Mouse (Mus musculus) CH12.LX (cell line): ENCODE measurements around the gene C1qtnf1. TPM values are rescaled to one million over a fixed set of nuclear protein-coding genes. Genes with fewer than 3 reads are reported as not detected.

Experiments used
- DNase-seq: peaks from one replicate; pipeline ENCODE4 v3.0.0-alpha.2; 2013; ENCODE audit errors: extremely low read depth
- H3K27ac ChIP-seq: 2 replicates; pipeline ENCODE4 v1.5.1; 2012; ENCODE audit warnings: low read depth, mild to moderate bottlenecking, control low read depth, moderate library complexity; ENCODE audit not compliant: insufficient read depth
- H3K27me3 ChIP-seq: replicated peaks from 2 replicates; pipeline ENCODE3; 2012; ENCODE audit warnings: inconsistent platforms
- H3K36me3 ChIP-seq, 2 experiments: replicated peaks in 1 of 2; 2 replicates each; pipeline versions ENCODE3 to v1.6.1; 2012; ENCODE audit warnings: inconsistent platforms in 1 of 2, low read length in 1 of 2, mild to moderate bottlenecking in 1 of 2, mixed read lengths in 1 of 2, moderate library complexity in 1 of 2; ENCODE audit not compliant: control insufficient read depth in 1 of 2, insufficient read depth in 1 of 2
- H3K4me1 ChIP-seq, 2 experiments: 2 replicates each; pipeline ENCODE4 v1.6.1; 2012; ENCODE audit warnings: inconsistent platforms in 1 of 2, moderate library complexity in 1 of 2; ENCODE audit not compliant: insufficient read depth in 2 of 2, control insufficient read depth in 1 of 2
- H3K4me2 ChIP-seq: 2 replicates; pipeline ENCODE4 v1.6.1; 2012; ENCODE audit warnings: low read depth, mild to moderate bottlenecking, control low read depth; ENCODE audit not compliant: poor library complexity, insufficient read depth, severe bottlenecking
- H3K4me3 ChIP-seq, 3 experiments: fragments of 150-350 bp in 1 of 3; sonication (generic) in 1 of 3; replicated peaks in 1 of 3; 2 replicates each; pipeline versions ENCODE3 to v1.5.1; 2011 to 2012; ENCODE audit warnings: low read depth in 2 of 3, low read length in 2 of 3, mild to moderate bottlenecking in 2 of 3, moderate library complexity in 2 of 3, control low read depth in 1 of 3, improper control_type of control experiment in 1 of 3, inconsistent platforms in 1 of 3, mixed read lengths in 1 of 3; ENCODE audit not compliant: poor library complexity in 1 of 3
- H3K79me2 ChIP-seq: replicated peaks from 2 replicates; pipeline ENCODE4 v1.6.1; 2012; ENCODE audit warnings: mild to moderate bottlenecking, moderate library complexity; ENCODE audit not compliant: control insufficient read depth, poor library complexity, insufficient read depth, severe bottlenecking; ENCODE audit errors: extremely low read depth
- H3K9ac ChIP-seq: 2 replicates; pipeline ENCODE4 v1.6.1; 2012; ENCODE audit warnings: low read depth, mild to moderate bottlenecking, control low read depth, moderate library complexity; ENCODE audit not compliant: insufficient read depth
- H3K9me3 ChIP-seq: replicated peaks from 2 replicates; pipeline ENCODE3; 2012; ENCODE audit warnings: low read length, inconsistent platforms, mixed read lengths
- CHD1 ChIP-seq: IDR thresholded peaks from 2 replicates; pipeline ENCODE4 v1.6.1; 2012; ENCODE audit warnings: low read depth, low read length, improper control_type of control experiment, inconsistent platforms
- CHD2 ChIP-seq: IDR thresholded peaks from 2 replicates; pipeline ENCODE4 v1.6.1; 2011; ENCODE audit warnings: low read length, improper control_type of control experiment
- CTCF ChIP-seq, 2 experiments: IDR thresholded peaks in 1 of 2; conservative IDR thresholded peaks in 1 of 2; 2 replicates each; pipeline ENCODE4 v1.5.1; 2011 to 2012; ENCODE audit warnings: low read depth in 2 of 2, low read length in 2 of 2, improper control_type of control experiment in 1 of 2, inconsistent platforms in 1 of 2, mild to moderate bottlenecking in 1 of 2, moderate library complexity in 1 of 2
- ELF1 ChIP-seq: IDR thresholded peaks from 2 replicates; pipeline ENCODE4 v1.6.1; 2014; ENCODE audit warnings: low read depth, mild to moderate bottlenecking, inconsistent platforms, low read length, improper control_type of control experiment
- ETS1 ChIP-seq: conservative IDR thresholded peaks from 2 replicates; pipeline ENCODE4 v1.6.1; 2012; ENCODE audit warnings: low read depth, mild to moderate bottlenecking, inconsistent platforms, low read length, improper control_type of control experiment, moderate library complexity
- IRF4 ChIP-seq: IDR thresholded peaks from 2 replicates; pipeline ENCODE4 v1.6.1; 2014; ENCODE audit warnings: low read depth, mild to moderate bottlenecking, inconsistent platforms, low read length, improper control_type of control experiment
- JUND ChIP-seq: conservative IDR thresholded peaks from 2 replicates; pipeline ENCODE4 v1.6.1; 2011; ENCODE audit warnings: low read depth, low read length, improper control_type of control experiment
- MAFK ChIP-seq: IDR thresholded peaks from 2 replicates; pipeline ENCODE4 v1.6.1; 2011; ENCODE audit warnings: low read length, improper control_type of control experiment; ENCODE audit not compliant: insufficient replicate concordance
- MAX ChIP-seq: IDR thresholded peaks from 2 replicates; pipeline ENCODE4 v1.6.1; 2011; ENCODE audit warnings: low read length, improper control_type of control experiment
- MAZ ChIP-seq: IDR thresholded peaks from 2 replicates; pipeline ENCODE4 v1.6.1; 2012; ENCODE audit warnings: low read depth, mild to moderate bottlenecking, inconsistent platforms, low read length, improper control_type of control experiment, moderate library complexity
- MEF2A ChIP-seq: IDR thresholded peaks from 2 replicates; pipeline ENCODE4 v1.6.1; 2014; ENCODE audit warnings: low read depth, mild to moderate bottlenecking, inconsistent platforms, low read length, improper control_type of control experiment, borderline replicate concordance
- MXI1 ChIP-seq: IDR thresholded peaks from 2 replicates; pipeline ENCODE4 v1.6.1; 2011; ENCODE audit warnings: mild to moderate bottlenecking, low read depth, low read length, improper control_type of control experiment
- MYC ChIP-seq: IDR thresholded peaks from 2 replicates; pipeline ENCODE4 v1.6.1; 2011; ENCODE audit warnings: low read depth, mild to moderate bottlenecking, improper control_type of control experiment, low read length
- NELFE ChIP-seq: IDR thresholded peaks from 2 replicates; pipeline ENCODE4 v1.6.1; 2011; ENCODE audit warnings: low read depth, low read length, improper control_type of control experiment
- POLR2A ChIP-seq: IDR thresholded peaks from 2 replicates; pipeline ENCODE4 v1.6.1; 2011; ENCODE audit warnings: low read depth, mild to moderate bottlenecking, improper control_type of control experiment, low read length
- POLR2AphosphoS2 ChIP-seq: IDR thresholded peaks from 2 replicates; pipeline ENCODE4 v1.6.1; 2011; ENCODE audit warnings: low read depth, low read length, improper control_type of control experiment
- RAD21 ChIP-seq: IDR thresholded peaks from 2 replicates; pipeline ENCODE4 v1.6.1; 2011; ENCODE audit warnings: low read depth, mild to moderate bottlenecking, low read length, improper control_type of control experiment, moderate library complexity
- RCOR1 ChIP-seq: conservative IDR thresholded peaks from 2 replicates; pipeline ENCODE4 v1.6.1; 2012; ENCODE audit warnings: low read depth, mild to moderate bottlenecking, inconsistent platforms, low read length, improper control_type of control experiment
- SIN3A ChIP-seq: IDR thresholded peaks from 2 replicates; pipeline ENCODE4 v1.6.1; 2012; ENCODE audit warnings: low read length, improper control_type of control experiment, inconsistent platforms
- SMC3 ChIP-seq: IDR thresholded peaks from 2 replicates; pipeline ENCODE4 v1.6.1; 2011; ENCODE audit warnings: low read depth, low read length, improper control_type of control experiment
- TCF12 ChIP-seq: IDR thresholded peaks from 2 replicates; pipeline ENCODE4 v1.6.1; 2014; ENCODE audit warnings: low read depth, mild to moderate bottlenecking, inconsistent platforms, low read length, improper control_type of control experiment
- UBTF ChIP-seq: IDR thresholded peaks from 2 replicates; pipeline ENCODE4 v1.6.1; 2012; ENCODE audit warnings: low read depth, mild to moderate bottlenecking, inconsistent platforms, low read length, improper control_type of control experiment, moderate library complexity
- USF2 ChIP-seq: conservative IDR thresholded peaks from 2 replicates; pipeline ENCODE4 v1.6.1; 2011; ENCODE audit warnings: low read depth, low read length, improper control_type of control experiment
- ZC3H11A ChIP-seq: IDR thresholded peaks from 2 replicates; pipeline ENCODE4 v1.6.1; 2012; ENCODE audit warnings: low read depth, mild to moderate bottlenecking, inconsistent platforms, low read length, improper control_type of control experiment
- ZKSCAN1 ChIP-seq: IDR thresholded peaks from 2 replicates; pipeline ENCODE4 v1.6.1; 2012; ENCODE audit warnings: low read depth, inconsistent platforms, low read length, improper control_type of control experiment, borderline replicate concordance
- ZMIZ1 ChIP-seq: IDR thresholded peaks from 2 replicates; pipeline ENCODE4 v1.6.1; 2012; ENCODE audit warnings: low read depth, mild to moderate bottlenecking, inconsistent platforms, low read length, improper control_type of control experiment
- ZNF384 ChIP-seq: IDR thresholded peaks from 2 replicates; pipeline ENCODE4 v1.6.1; 2012; ENCODE audit warnings: low read depth, low read length, improper control_type of control experiment, inconsistent platforms
- dilution Hi-C: fragments of 300-500 bp; cut with MboI; formaldehyde crosslinking; loops from 2 replicates; pipeline ENCODE4 v1.14.3; 2020; ENCODE audit warnings: low sequenced_read_pairs; ENCODE audit not compliant: extremely low pct_unique_long_range_greater_than_20kb, extremely low pct_ligation_motif_present
- in situ Hi-C: fragments of 300-500 bp; cut with MboI; formaldehyde crosslinking; loops from 3 replicates; pipeline ENCODE4 v1.14.3; 2019; ENCODE audit warnings: low sequenced_read_pairs, low pct_ligation_motif_present, low pct_unique_long_range_greater_than_20kb, mixed read lengths
- polyA plus RNA-seq: library from polyadenylated mRNA; unstranded; fragments of >175 nt; gene quantifications from 2 replicates; pipeline ENCODE4 v1.2.1, GENCODE M21; 2012; ENCODE audit warnings: low read depth; ENCODE audit not compliant: insufficient read length
- total RNA-seq, 2 experiments: library from RNA; depleted of rRNA; stranded (reverse); fragments of 300-350 nt in 1 of 2; fragments of >200 nt in 1 of 2; gene quantifications; 2 replicates each; pipeline ENCODE4 v1.2.3; 2012 to 2014

The C1qtnf1 gene
- total and polyA plus RNA-seq, 3 experiments: 0.13 to 0.19 TPM; not detected in 1

DNA sequence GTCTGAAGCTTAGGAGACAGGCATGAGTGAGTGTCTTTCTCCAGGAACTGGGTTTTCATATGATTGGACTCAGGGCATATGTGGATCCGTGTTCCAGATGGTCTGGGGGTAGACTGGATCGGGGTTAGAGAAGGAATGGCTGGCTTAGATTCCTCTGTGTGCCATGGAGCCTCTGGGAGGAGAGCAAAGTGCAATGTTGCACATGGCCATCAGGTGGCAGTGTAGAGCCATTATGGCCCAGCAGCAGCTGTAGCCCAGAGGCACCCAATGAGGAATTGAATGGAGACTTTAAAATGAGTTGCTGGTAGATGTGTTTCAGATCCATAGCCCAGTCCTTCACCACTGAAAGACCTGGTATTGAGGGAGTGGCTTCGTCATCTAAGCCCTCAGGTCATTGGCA, 17.8 kb downstream of the C1qtnf1 start:
- H3K9ac ChIP-seq: no peak overlapping the region
- H3K79me2 ChIP-seq: no peaks in the 10 kb centered on the region
- dilution Hi-C loops: no loop called here
- H3K9me3 ChIP-seq: peaks cover 5% of the 10 kb centered on the region
- TF ChIP-seq POLR2A: no peak
- no peak for TF ChIP-seq ZMIZ1
- TF ChIP-seq MAFK: no peak
- TF ChIP-seq RCOR1: no peak
- no peak for TF ChIP-seq MYC
- no peak for TF ChIP-seq JUND
- TF ChIP-seq CTCF (conservative IDR thresholded peaks at IDR 0.05 in 1 of 2, IDR thresholded peaks at IDR 0.05 in 1 of 2; ENCODE audit: low read depth in 2 of 2, low read length in 2 of 2): peak; percentile 99
- no peak for TF ChIP-seq CHD2
- TF ChIP-seq MAX: peak; percentile 82
- TF ChIP-seq RAD21: peak; percentile 98
- no peak for TF ChIP-seq SIN3A
- TF ChIP-seq TCF12: peak; percentile 25; the same call in 1 of the 2 replicates
- no peak for TF ChIP-seq POLR2AphosphoS2
- TF ChIP-seq USF2: no peak
- TF ChIP-seq SMC3: peak; percentile 94
- peak; percentile 52 for TF ChIP-seq ZC3H11A
- peak; percentile 63; the same call in 1 of the 2 replicates for TF ChIP-seq NELFE
- TF ChIP-seq UBTF: no peak
- TF ChIP-seq IRF4: peak; percentile 45; the same call in 1 of the 2 replicates
- no peak for TF ChIP-seq MXI1
- peak; percentile 33; the same call in 1 of the 2 replicates for TF ChIP-seq MEF2A
- TF ChIP-seq ZNF384: no peak
- TF ChIP-seq CHD1: no peak
- no peaks in the 10 kb centered on the region for H3K36me3 ChIP-seq
- no peak overlapping the region for H3K27ac ChIP-seq
- peaks cover 83% of the 10 kb centered on the region for H3K27me3 ChIP-seq
- in situ Hi-C loops: loop anchor here (5.0 to 25.0 kb wide), 3 partner anchors 36 to 291 kb away; no protein-coding TSS in a partner anchor
- peaks cover 0 to 5% of the 10 kb centered on the region in 2 experiments; a peak in 2 of 4 replicates for H3K4me1 ChIP-seq
- H3K4me3 ChIP-seq: no peak overlapping the region
- peak; percentile 79 for DNase-seq
- H3K4me2 ChIP-seq: no peak overlapping the region

DNA sequence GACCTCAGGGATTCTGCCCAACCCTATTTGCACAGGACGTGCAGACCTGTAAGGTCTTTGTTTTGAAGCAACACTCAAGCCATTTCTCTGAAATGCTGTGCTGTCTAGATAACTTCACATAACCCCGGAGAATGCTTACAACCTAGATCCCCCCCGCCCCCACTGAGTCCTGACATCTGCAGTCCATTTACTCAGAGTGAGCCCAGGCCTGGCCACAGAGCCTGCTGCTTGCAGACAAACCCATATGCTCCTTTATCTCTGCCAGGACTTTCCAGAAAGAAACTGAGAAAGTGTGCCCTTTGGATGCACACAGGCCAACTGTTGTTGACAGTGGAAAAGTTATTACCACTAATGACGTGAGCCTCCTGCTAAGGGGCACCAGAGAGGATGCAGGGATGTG, 19.3 kb downstream of the C1qtnf1 start:
- no peak overlapping the region for H3K27ac ChIP-seq
- no peak overlapping the region for H3K4me3 ChIP-seq
- H3K79me2 ChIP-seq: no peaks in the 10 kb centered on the region
- dilution Hi-C loops: no loop called here
- in situ Hi-C loops: loop anchor here (5.0 to 25.0 kb wide), 3 partner anchors 35 to 290 kb away; no protein-coding TSS in a partner anchor
- DNase-seq: no peak
- no peak overlapping the region for H3K4me2 ChIP-seq
- H3K9ac ChIP-seq: no peak overlapping the region
- no peaks in the 10 kb centered on the region for H3K36me3 ChIP-seq
- H3K4me1 ChIP-seq: no peaks in the 10 kb centered on the region
- no peak for TF ChIP-seq ZKSCAN1
- TF ChIP-seq ELF1: no peak
- no peak for TF ChIP-seq SIN3A
- no peak for TF ChIP-seq MYC
- no peak for TF ChIP-seq ETS1
- TF ChIP-seq ZC3H11A: no peak
- no peak for TF ChIP-seq MAZ
- TF ChIP-seq RCOR1: no peak
- no peak for TF ChIP-seq POLR2AphosphoS2
- H3K27me3 ChIP-seq: peaks cover 88% of the 10 kb centered on the region
- H3K9me3 ChIP-seq: no peaks in the 10 kb centered on the region
